9 mouse cellular contexts compared by ENCODE assay signal in the genomic region with DNA sequence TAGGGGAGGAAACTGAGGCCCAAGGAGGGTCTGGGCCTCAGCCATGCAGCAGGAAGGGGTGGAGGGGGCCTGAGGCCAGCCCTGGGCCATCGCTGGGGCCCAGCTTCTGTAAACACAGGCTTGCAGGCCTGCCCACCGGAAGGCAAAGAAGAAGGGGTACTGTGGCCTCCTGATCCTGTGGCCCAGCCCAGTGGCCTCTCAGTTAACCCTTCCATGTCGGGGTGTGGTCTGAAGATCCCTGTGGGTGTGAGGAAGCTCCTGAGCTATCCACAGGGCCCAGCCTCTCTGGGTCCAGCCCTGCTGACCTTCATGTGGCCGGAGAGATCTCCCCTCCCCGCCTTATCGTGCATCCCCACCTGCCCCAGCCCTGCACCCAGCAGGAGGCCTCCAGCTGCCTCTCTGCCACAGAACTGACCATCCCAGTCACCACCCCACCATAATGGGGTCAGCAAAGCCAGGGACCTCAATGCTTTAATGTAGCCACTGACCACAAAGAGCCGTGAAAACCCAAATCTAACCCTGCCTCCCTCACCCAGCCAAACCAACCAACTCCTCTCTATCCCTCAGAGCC. TPM values are rescaled to one million over a fixed set of nuclear protein-coding genes. Genes with fewer than 3 reads are reported as not detected.
DNase-seq lines count a peak whose midpoint lies in the region; ATAC-seq and TF ChIP-seq lines count a peak whose summit lies in the region.
"Had no signal": no experiment of that assay in that cellular context is flagged by ENCODE, and none has a peak within 500 bp of the region (broad histone marks: within the 10 kb centered on the region; RNA-seq: fewer than 3 reads in every experiment).

No protein-coding gene starts in this region.

- TF ChIP-seq POLR2A in kidney, adult 2 months (IDR thresholded peaks at IDR 0.05; ENCODE audit: low read depth, low read length): no peak
- 0 out of 2 replicates have a peak, but pooled peaks have one; percentile 7 for TF ChIP-seq POLR2A in bone marrow, adult 2 months (IDR thresholded peaks at IDR 0.05; ENCODE audit: borderline replicate concordance, control insufficient read depth, low read depth, low read length)
- TF ChIP-seq POLR2A in thymus, adult 2 months (IDR thresholded peaks at IDR 0.05; ENCODE audit: control insufficient read depth, extremely low read depth, insufficient read depth, low read length, poor library complexity): no peak

- H3K4me2 ChIP-seq in embryonic facial prominence, embryonic 13.5 days: peak overlapping the region; percentile 27
- H3K4me2 ChIP-seq in liver, embryonic 15.5 days: peak overlapping the region; percentile 58

- no peak for DNase-seq in kidney, adult 2 months
- DNase-seq in kidney, adult 11 months: no peak
- no peak for DNase-seq in thymus, adult 2 months
- DNase-seq in right cerebral cortex, adult 18-20 months: no peak
- no peak for DNase-seq in gastrocnemius, postnatal 14 days

- 48% methylated on average over 7 of the region's 7 CpGs for WGBS in kidney, adult 2 months
- 46% methylated on average over 7 of the region's 7 CpGs for WGBS in bone marrow, adult 2 months
- 30% methylated on average over 7 of the region's 7 CpGs for WGBS in embryonic facial prominence, embryonic 13.5 days
- WGBS in liver, embryonic 15.5 days (ENCODE audit: insufficient replicate concordance): 4% methylated on average over 7 of the region's 7 CpGs
- 74% methylated on average over 7 of the region's 7 CpGs for WGBS in thymus, adult 2 months

- ATAC-seq in embryonic facial prominence, embryonic 13.5 days (ENCODE audit: insufficient number of reproducible peaks, insufficient read depth, low FRiP score, low TSS enrichment, low read depth): no peak
- ATAC-seq in liver, embryonic 15.5 days (ENCODE audit: insufficient read depth): peak; percentile 61

- peak overlapping the region; percentile 40; the same call in 1 of the 2 replicates for H3K9ac ChIP-seq in embryonic facial prominence, embryonic 13.5 days
- H3K9ac ChIP-seq in liver, embryonic 15.5 days: peak overlapping the region; percentile 45

- H3K4me1 ChIP-seq in kidney, adult 2 months (ENCODE audit: control insufficient read depth, insufficient read depth, low read length): peaks cover 20% of the 10 kb centered on the region; the same call in 1 of the 2 replicates
- H3K4me1 ChIP-seq in bone marrow, adult 2 months (ENCODE audit: control insufficient read depth, insufficient read depth, low read length): peaks cover 5% of the 10 kb centered on the region
- H3K4me1 ChIP-seq in embryonic facial prominence, embryonic 13.5 days: peaks cover 43% of the 10 kb centered on the region
- peaks cover 79% of the 10 kb centered on the region for H3K4me1 ChIP-seq in liver, embryonic 15.5 days (replicated peaks)
- no peaks in the 10 kb centered on the region for H3K4me1 ChIP-seq in thymus, adult 2 months (replicated peaks; ENCODE audit: control insufficient read depth, insufficient read depth, low read length)

- TF ChIP-seq CTCF in kidney, adult 2 months (conservative IDR thresholded peaks at IDR 0.05; ENCODE audit: insufficient read depth, insufficient read length, low read depth, low read length): no peak
- no peak for TF ChIP-seq CTCF in bone marrow, adult 2 months (IDR thresholded peaks at IDR 0.05; ENCODE audit: control insufficient read depth, insufficient read depth, low read length)
- no peak for TF ChIP-seq CTCF in thymus, adult 2 months (IDR thresholded peaks at IDR 0.05; ENCODE audit: borderline replicate concordance, control insufficient read depth, extremely low read depth, insufficient read depth, low read length, poor library complexity)

- no peaks in the 10 kb centered on the region for H3K36me3 ChIP-seq in kidney, adult 2 months (ENCODE audit: control insufficient read depth, insufficient read depth, low read length)
- H3K36me3 ChIP-seq in embryonic facial prominence, embryonic 13.5 days: peaks cover 64% of the 10 kb centered on the region
- peaks cover 38% of the 10 kb centered on the region for H3K36me3 ChIP-seq in liver, embryonic 15.5 days (replicated peaks)
- no peaks in the 10 kb centered on the region for H3K36me3 ChIP-seq in thymus, adult 2 months (ENCODE audit: control insufficient read depth, insufficient read depth, low read length)

- no peaks in the 10 kb centered on the region for H3K27me3 ChIP-seq in kidney, adult 2 months (replicated peaks; ENCODE audit: control insufficient read depth, insufficient read depth, low read length)
- no peaks in the 10 kb centered on the region for H3K27me3 ChIP-seq in embryonic facial prominence, embryonic 13.5 days
- H3K27me3 ChIP-seq in liver, embryonic 15.5 days: no peaks in the 10 kb centered on the region
- no peaks in the 10 kb centered on the region for H3K27me3 ChIP-seq in thymus, adult 2 months (ENCODE audit: control insufficient read depth, insufficient read depth, low read length)

- H3K4me3 ChIP-seq in kidney, adult 2 months (ENCODE audit: insufficient read depth, low read depth, low read length): peak overlapping the region; percentile 25
- H3K4me3 ChIP-seq in bone marrow, adult 2 months (replicated peaks; ENCODE audit: control insufficient read depth, low read depth, low read length): no peak overlapping the region
- no peak overlapping the region for H3K4me3 ChIP-seq in embryonic facial prominence, embryonic 13.5 days
- peak overlapping the region; percentile 24 for H3K4me3 ChIP-seq in liver, embryonic 15.5 days (replicated peaks)
- no peak overlapping the region for H3K4me3 ChIP-seq in thymus, adult 2 months (ENCODE audit: control insufficient read depth, insufficient read depth, low read length)
- H3K4me3 ChIP-seq: layer of hippocampus, adult 2 months had no signal

- peak overlapping the region; percentile 91 for H3K27ac ChIP-seq in kidney, adult 2 months (ENCODE audit: insufficient read depth, low read depth, low read length)
- H3K27ac ChIP-seq in bone marrow, adult 2 months (ENCODE audit: control insufficient read depth, insufficient read depth, low read depth, low read length, poor library complexity): peak overlapping the region; percentile 21
- peak overlapping the region; percentile 78 for H3K27ac ChIP-seq in embryonic facial prominence, embryonic 13.5 days
- H3K27ac ChIP-seq in liver, embryonic 15.5 days (replicated peaks): peak overlapping the region; percentile 61
- H3K27ac ChIP-seq in thymus, adult 2 months (ENCODE audit: control insufficient read depth, insufficient read depth, low read length): no peak overlapping the region
- H3K27ac ChIP-seq: layer of hippocampus, adult 2 months had no signal

- H3K9me3 ChIP-seq in embryonic facial prominence, embryonic 13.5 days: no peaks in the 10 kb centered on the region
- H3K9me3 ChIP-seq in liver, embryonic 15.5 days (replicated peaks): no peaks in the 10 kb centered on the region

- intact Hi-C loops in gastrocnemius, postnatal 14 days (cut with DNase I; ENCODE audit: low total_unique reads): no loop called here

RNA-seq across cellular contexts. Expression of a gene that starts 13.1 kb away (rescaled TPM):
- 60.4 and 67.5 TPM in 2 replicates for polyA plus RNA-seq in kidney, adult 2 months (2012; rRNA removed)
- polyA plus RNA-seq in bone marrow, adult 2 months (2011; ENCODE audit: insufficient read depth, insufficient read length, low replicate concordance, missing spikeins): 26.7 and 43.3 TPM in 2 replicates
- polyA plus RNA-seq in embryonic facial prominence, embryonic 13.5 days (2015; fragmentation: Nextera tagmentation; extraction: Ambion mirVana): 97.7 and 106 TPM in 2 replicates
- 46.3 and 48.4 TPM in 2 replicates for polyA plus RNA-seq in liver, embryonic 15.5 days (2015; fragmentation: Nextera tagmentation; extraction: Ambion mirVana)
- 68.1 and 74.5 TPM in 2 replicates for polyA plus RNA-seq in thymus, adult 2 months (2012; rRNA removed)
- total RNA-seq in gastrocnemius, postnatal 14 days (2021): 10 to 100 TPM; 18.7 to 23.0 TPM

RNA-seq across cellular contexts. Expression of a gene that starts 20.0 kb away (rescaled TPM):
- 6.7 and 8.1 TPM in 2 replicates for polyA plus RNA-seq in kidney, adult 2 months (2012; rRNA removed)
- polyA plus RNA-seq in bone marrow, adult 2 months (2011; ENCODE audit: insufficient read depth, insufficient read length, low replicate concordance, missing spikeins): 12.4 and 27.6 TPM in 2 replicates
- polyA plus RNA-seq in embryonic facial prominence, embryonic 13.5 days (2015; fragmentation: Nextera tagmentation; extraction: Ambion mirVana): 5.3 and 6.9 TPM in 2 replicates
- 6.1 and 7.4 TPM in 2 replicates for polyA plus RNA-seq in liver, embryonic 15.5 days (2015; fragmentation: Nextera tagmentation; extraction: Ambion mirVana)
- polyA plus RNA-seq in thymus, adult 2 months (2012; rRNA removed): 12.5 and 13.5 TPM in 2 replicates
- total RNA-seq in gastrocnemius, postnatal 14 days (2021): 1 to 10 TPM; 2.4 to 2.7 TPM

RNA-seq across cellular contexts. Expression of a gene that starts 23.7 kb away (rescaled TPM):
- 1.6 and 2.0 TPM in 2 replicates for polyA plus RNA-seq in kidney, adult 2 months (2012; rRNA removed)
- polyA plus RNA-seq in bone marrow, adult 2 months (2011; ENCODE audit: insufficient read depth, insufficient read length, low replicate concordance, missing spikeins): not detected in 2 replicates
- polyA plus RNA-seq in embryonic facial prominence, embryonic 13.5 days (2015; fragmentation: Nextera tagmentation; extraction: Ambion mirVana): 0.52 and 0.83 TPM in 2 replicates
- 0.10 TPM in 1 of 2 replicates, not detected in the other for polyA plus RNA-seq in liver, embryonic 15.5 days (2015; fragmentation: Nextera tagmentation; extraction: Ambion mirVana)
- polyA plus RNA-seq in thymus, adult 2 months (2012; rRNA removed): 0.07 and 0.14 TPM in 2 replicates
- under 1 TPM; 0.11 to 0.25 TPM for total RNA-seq in gastrocnemius, postnatal 14 days (2021)

RNA-seq across cellular contexts. Expression of a gene that starts 25.8 kb away (rescaled TPM):
- polyA plus RNA-seq in kidney, adult 2 months (2012; rRNA removed): 146 and 154 TPM in 2 replicates
- polyA plus RNA-seq in bone marrow, adult 2 months (2011; ENCODE audit: insufficient read depth, insufficient read length, low replicate concordance, missing spikeins): 182 and 197 TPM in 2 replicates
- 190 and 206 TPM in 2 replicates for polyA plus RNA-seq in embryonic facial prominence, embryonic 13.5 days (2015; fragmentation: Nextera tagmentation; extraction: Ambion mirVana)
- 52.4 and 55.6 TPM in 2 replicates for polyA plus RNA-seq in liver, embryonic 15.5 days (2015; fragmentation: Nextera tagmentation; extraction: Ambion mirVana)
- 279 and 303 TPM in 2 replicates for polyA plus RNA-seq in thymus, adult 2 months (2012; rRNA removed)
- total RNA-seq in gastrocnemius, postnatal 14 days (2021): 100 to 1,000 TPM in 1 of 2 experiments, 10 to 100 TPM in 1; 98.8 to 106 TPM

RNA-seq across cellular contexts. Expression of a gene that starts 30.1 kb away (rescaled TPM):
- polyA plus RNA-seq in kidney, adult 2 months (2012; rRNA removed): 5.6 and 9.2 TPM in 2 replicates
- polyA plus RNA-seq in bone marrow, adult 2 months (2011; ENCODE audit: insufficient read depth, insufficient read length, low replicate concordance, missing spikeins): 1.5 TPM in 1 of 2 replicates, not detected in the other
- polyA plus RNA-seq in embryonic facial prominence, embryonic 13.5 days (2015; fragmentation: Nextera tagmentation; extraction: Ambion mirVana): 0.98 and 1.3 TPM in 2 replicates
- 0.32 and 0.37 TPM in 2 replicates for polyA plus RNA-seq in liver, embryonic 15.5 days (2015; fragmentation: Nextera tagmentation; extraction: Ambion mirVana)
- 5.8 and 7.5 TPM in 2 replicates for polyA plus RNA-seq in thymus, adult 2 months (2012; rRNA removed)
- under 1 TPM; 0.27 to 0.44 TPM for total RNA-seq in gastrocnemius, postnatal 14 days (2021)

Comparison
In these comparisons a context has a peak if more than half of its experiments do, and no peak if none do; other contexts are left out.
1. H3K4me3 ChIP-seq: peak in kidney, adult 2 months (single experiment) and liver, embryonic 15.5 days (single experiment); none in bone marrow, adult 2 months (single experiment), embryonic facial prominence, embryonic 13.5 days (single experiment) and thymus, adult 2 months (single experiment).